Mouse (Mus musculus) left cerebral cortex, adult 18-20 months (tissue): ENCODE results near the gene Ahsa1. TPM values are rescaled to one million over a fixed set of nuclear protein-coding genes. Genes with fewer than 3 reads are reported as not detected.
"Not testable (repeated sequence)": the region's sequence is repeated elsewhere in the genome, so short reads cannot be mapped to it uniquely, and the experiment has no call there.

Source experiments
- DNase-seq, 2 experiments: peaks; one replicate each; pipeline ENCODE4 v3.0.0; 2021 to 2022; ENCODE audit warnings: low spot score in 2 of 2, mixed read lengths in 1 of 2
- total RNA-seq, 2 experiments: library from RNA; stranded (reverse); gene quantifications; 2 replicates each; pipeline ENCODE4 v1.2.3; 2021

The Ahsa1 gene
- total RNA-seq, 2 experiments from 2014 or later, result 176 to 181 TPM

DNA sequence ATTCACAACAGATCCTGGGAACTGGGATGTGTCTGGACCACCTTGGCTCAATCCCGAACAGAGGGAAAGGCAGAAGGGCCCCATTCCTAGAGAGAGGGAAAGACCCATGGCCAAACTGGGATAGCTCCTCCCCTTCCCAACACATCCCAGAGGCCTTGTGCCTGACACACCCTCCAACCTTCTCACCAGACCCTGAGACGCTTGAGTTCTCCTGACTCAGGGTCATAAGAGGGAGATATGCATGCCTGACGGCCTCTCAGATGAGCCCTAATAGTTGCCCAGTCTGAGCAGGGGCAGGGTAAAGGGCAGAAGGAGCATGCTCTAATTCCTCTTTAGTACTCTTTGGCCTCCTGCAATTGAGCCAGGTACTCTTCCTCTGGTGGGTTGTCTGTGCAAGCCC lies 13.1 kb downstream of the Ahsa1 start:
- DNase-seq, result no peak

DNA sequence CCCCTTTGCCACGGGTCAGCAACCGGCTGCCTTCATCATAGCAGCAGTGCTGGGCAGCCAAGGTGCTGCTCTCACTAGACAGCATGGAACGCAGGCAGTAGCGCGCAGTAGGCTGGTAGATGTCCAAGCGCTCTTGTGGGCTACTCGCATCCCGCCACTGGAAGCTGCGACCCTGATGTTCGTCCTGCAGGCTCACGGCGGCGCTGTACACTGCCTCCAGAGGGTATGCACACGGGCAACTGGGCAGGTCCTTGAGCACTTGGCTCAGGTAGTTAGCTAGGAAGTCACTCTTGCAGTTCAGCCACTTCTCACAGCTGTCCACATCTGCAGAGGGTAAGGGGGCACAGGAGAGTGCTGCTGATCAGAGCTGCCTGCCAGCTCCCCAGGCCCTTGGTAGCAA lies 13.6 kb downstream of the Ahsa1 start:
- DNase-seq, result no peak

DNA sequence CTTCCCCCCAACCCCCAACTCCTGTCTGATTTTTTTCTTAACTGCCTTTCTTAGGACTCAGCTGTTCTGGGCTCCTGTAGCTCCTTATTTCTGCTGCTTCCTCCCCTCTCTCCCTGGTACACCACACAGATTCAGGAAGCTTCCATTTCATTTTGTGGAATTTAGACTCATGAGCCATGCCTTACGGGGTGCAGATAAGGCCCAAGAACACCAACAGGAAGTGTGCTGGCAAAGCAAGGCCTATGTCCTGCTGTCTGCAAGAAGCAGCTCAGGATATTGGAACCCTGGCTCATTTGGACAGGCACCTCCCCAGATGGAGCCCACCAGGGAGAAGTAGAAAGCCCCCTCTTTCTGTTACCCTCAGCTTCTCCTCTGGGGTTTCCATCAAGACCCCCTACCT lies 15.5 kb downstream of the Ahsa1 start:
- DNase-seq, result no peak

DNA sequence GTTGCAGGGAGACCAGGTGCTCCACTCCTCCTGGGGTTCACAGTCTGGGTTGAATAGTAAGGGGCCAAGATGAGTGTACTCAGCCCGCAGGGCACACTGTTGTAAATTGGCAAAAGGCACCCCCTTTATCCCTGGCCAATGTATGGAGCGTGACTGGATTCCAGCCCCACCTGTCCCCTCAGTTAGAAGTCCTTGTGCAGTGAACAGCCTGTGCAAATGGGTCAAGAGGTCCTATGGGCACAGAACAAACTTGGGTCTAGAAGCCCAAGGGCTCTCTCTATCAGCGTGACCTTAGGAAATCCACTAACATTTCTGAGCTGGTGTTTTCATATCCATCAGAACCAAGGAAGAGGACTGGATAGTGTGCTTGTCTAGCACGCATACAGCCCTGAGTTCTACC lies 16.5 kb downstream of the Ahsa1 start:
- no peak for DNase-seq

DNA sequence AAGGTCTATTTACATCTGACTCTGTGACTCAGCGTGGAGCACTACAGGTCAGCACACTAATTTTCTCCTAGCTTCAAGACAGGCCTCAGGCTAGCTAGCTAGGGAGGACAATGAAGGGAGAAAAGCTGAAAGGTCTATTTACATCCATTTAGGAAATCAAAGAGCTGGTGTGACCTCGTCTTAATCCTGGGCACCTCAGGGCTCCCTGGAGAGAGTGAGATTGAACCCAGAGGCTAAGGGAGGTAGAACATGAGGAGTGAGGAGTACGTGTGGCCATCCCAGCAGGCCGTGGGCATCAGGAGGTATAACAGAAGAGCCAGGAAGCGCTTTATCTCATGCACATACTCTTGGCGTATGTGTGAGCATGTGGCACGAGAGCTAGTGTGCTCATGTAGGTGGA lies 17.4 kb downstream of the Ahsa1 start:
- no peak for DNase-seq

DNA sequence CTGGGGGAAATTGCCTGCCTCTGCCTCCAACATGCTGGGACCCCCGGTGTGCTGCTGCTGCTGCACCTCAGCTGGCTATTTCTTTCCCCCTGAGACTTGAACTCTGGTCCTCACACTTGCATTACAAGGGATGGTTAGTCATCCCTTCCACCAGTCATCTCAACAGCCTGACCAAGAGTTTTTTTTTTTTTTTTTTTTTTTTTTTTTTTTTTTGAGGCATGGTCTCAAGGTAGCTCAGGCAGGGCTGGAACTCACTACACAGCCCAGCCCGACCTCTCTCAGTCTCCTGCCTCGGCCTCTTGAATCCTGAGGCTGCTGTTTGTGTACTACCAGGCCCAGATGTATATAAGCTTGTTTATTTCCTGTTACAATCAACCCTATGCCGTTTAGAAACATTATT lies 18.0 kb downstream of the Ahsa1 start:
- DNase-seq, result no peak

DNA sequence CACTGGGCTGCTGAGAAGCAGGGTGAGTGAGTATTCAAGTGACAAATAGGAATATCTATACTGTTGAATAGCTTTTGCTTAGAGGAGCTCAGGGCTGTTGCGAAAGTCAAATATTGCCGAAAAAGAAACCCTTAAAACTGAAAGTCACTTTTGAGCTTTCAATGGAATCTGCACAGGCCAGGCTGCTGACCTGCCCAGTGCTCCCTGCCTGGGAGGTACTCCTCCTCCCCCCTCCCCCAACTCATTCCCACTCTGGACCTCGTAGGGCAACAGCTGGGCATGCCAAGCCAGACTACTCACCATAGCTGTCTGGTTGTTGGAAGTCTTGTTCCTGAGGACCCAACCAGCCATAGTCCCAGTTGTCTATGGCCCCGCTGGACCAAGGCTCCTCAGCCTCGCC lies 18.4 kb downstream of the Ahsa1 start:
- no peak for DNase-seq

DNA sequence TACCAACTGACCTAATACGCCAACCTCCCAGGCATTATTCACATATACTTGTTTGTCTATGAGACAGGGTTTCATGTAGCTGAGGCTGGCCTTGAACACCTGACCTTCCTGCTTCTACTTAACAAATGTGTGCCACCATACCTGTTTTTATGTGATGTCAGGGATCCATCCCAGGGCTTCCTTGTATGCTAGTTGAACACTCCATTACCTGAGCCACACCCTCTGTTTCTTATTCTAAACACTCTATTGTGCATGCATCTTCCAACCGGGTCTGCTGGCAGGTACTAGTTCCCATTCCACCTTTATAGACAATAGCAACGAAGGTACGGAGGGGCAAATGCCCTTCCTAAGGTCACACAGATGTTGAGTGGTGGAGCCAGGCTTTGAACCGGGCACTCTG lies 22.8 kb downstream of the Ahsa1 start:
- DNase-seq, result no peak

DNA sequence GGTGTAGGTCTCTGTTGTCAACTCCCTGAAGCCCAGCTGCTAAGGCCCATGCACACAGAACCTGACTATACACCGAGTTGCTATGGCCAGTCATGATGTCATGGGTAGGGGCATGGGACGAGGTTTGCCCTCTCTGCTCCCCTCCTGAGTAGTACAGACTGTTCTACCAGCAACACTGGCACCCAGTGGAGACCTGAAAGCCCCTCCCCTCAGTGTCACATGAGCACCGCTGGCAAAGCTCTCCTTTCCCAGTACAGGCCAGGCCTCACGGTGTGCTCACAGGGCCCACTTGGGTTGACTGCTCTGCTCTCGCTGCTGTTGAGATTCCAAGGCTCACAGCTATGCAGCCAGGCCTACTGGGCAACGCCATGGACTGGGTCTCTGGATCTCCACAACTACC lies 27.7 kb downstream of the Ahsa1 start:
- no peak for DNase-seq

DNA sequence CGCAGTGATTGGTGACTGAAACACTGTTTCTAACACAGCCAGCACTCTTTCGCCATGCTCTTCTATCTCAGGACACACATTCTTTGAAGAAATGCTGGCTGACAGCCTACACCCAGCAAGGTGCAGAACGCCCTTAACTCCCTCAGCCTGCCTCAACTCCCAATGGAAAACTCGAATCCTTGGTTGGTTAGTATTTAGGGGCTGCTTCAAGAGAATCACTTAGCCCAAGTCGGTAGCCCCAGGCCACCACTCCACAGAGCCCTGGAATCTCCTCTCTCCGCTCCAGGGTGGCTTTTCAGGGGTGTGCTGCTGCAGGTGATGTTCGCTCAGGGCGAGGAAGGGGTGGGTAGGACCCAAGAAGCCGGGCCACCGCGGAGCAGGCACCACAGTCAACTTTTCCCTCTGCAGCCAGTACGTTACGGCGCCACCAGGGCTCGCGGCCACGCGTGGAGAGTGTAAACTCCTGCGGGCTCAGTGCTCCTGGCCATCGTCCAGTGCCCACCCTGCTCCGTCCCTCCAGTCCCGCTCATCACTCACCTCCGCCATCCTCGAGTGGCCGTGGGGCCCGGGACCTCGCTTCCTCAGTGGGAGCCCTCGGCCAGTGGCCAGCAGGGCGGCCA lies 32.9 kb downstream of the Ahsa1 start:
- peak in 1 of 2 experiments; percentile 16 for DNase-seq

DNA sequence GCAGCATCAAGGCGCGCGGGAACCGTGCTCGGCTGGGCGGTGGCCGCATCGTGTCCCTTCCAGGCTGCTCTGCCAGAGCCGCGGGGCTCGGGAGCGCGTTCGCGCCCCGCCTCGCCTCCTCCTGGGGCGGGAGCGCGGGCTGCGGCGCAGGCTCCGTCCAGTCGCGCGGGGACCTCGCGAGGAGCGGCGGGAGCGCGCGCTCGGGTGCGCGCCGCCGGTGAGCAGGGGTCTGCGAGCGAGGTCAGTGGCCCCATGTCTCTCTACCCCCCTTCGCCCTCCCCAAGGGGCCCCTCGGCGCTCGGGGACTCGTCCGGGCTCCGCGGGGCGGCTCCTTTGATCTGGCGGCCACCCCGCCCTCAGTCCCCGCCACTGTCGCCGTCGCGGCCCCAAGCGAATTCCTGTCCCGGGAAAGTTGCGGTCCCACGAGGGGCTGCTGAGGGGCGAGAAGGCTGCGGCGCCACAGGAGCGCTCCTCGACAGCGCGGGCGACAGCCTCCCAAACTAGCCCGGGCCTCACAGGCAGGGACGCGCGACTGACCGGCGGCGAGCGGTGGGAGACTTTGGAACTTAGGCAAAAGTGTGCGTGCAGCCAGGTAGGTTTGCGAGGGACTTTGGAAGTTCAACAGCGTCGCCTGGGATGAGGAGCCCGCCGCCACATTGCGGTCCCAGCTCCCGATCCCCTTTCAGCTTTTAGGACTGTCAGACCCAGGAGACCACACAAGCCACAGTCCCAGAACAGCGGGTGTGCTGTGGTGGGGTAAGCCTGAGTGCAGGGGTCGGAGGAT lies 33.6 kb downstream of the Ahsa1 start, which contains the start of gene Ism2:
Ism2 (minus strand) TSS at position 49 of the 784 bp plus-strand sequence.
- DNase-seq, result peak in 1 of 2 experiments; percentile 10

DNA sequence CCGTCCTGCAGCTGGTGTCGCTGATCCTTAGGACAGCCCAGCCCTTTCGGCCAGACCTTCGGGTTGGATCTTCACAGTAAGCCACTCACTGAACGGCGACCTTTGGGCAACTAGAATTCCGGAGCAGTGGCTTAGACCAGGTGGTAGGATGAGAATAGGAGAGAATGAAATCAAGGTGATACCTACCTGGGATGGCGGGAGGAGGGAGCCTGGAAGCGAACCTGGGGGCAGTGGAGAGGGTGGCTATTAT lies 34.1 kb downstream of the Ahsa1 start:
- DNase-seq, result no peak

DNA sequence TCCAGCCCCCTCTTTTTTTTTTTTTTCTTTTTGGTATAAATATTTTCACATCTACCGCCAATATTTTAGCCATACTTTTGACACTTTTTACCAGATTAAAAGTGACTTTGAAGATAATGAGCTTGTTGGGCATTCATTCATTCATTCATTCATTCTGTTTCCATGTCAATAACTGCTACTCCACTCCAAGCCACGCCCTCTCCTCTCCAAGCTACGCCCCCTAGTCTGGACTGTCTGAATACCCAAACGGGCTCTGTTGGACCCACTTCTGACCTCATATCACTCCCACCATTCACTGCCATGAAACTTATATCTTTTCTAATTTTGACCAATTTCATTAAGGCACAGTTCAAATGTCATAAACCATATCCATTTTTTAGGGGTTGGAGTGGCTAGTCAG lies 34.9 kb downstream of the Ahsa1 start:
- DNase-seq, result no peak

DNA sequence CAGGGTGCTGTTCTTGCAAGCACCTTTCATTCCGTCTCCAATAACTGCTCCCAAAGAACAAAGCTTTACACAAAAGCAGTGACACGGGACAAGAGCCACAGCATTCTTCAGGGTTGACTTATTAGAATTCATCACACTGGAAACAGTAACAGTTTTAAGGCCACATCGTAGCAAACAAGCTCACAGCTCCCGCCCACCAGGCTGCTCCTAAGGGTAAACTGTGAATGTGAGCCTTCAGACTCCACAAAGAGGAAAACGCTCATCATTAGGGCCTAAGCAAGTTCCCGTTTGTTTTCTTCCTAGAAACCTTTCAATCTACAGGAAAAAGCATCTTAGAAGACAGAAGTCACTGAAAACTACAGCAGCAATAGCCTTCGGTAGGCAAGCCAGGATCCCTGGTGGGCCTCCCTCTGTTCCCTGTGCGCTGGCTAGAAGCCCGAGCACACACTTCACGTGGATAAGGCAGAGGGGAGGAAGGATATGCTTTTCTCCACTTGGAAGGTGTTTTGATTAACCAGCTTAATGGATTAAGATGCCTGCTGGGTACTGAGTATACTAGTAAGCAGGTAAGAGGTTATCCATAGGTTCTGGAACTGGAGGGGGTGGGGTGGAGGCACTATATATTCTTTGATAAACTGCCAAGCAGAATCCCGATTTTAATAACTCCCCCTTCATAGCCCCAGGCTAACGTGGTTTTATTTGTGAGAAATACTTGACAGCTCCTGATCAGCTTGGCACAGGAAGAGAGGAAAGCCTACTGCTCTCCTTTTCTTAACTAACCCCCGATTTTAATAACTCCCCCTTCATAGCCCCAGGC lies 39.7 kb downstream of the Ahsa1 start:
- DNase-seq, result no peak

DNA sequence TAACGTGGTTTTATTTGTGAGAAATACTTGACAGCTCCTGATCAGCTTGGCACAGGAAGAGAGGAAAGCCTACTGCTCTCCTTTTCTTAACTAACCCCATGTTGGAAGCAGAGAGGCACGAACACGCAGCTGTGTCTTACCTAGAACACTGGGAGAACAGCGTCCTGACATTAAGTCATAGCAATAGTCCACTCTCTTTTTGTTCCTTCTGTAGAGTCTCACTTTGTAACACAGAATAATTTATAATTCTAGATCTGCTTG lies 40.2 kb downstream of the Ahsa1 start:
- DNase-seq, result not testable (repeated sequence)

DNA sequence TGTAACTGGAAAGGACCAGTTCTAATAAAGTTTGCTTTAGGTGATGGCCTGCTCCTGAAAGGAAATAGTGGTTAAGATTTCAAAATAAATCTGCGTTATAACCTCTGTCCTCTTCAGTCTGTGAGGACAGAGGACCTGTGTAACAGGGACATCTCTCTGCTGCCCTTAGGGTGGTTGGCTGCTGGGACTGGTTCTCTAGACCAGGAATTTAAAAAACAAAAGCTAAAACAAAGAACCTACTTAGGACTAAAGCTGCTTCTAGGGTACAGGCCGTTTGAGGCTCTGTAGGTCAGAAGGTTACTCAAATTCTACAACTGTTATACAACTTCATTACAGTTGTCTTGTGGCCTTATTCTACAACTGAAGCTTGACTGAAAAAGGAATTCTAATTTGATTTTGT lies 46.8 kb downstream of the Ahsa1 start:
- no peak for DNase-seq

DNA sequence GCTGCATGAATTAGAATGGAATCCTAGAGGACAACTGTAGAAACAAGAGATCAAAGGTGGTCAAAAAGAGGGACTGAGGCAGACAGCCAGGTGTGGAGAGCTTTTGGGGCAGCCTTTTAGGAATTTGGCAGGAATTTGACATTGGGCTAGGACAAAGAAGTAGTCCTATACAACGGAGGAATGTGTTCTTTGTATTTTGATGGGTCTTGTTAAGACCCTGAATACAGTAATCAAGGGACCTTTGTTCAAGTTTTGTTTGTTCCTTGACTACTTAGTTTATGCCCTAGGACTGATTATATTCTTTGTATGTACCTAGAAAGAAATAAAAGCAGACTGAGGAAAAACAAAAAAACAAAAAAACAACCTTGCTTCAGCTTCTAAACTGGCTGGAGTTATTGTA lies 51.7 kb downstream of the Ahsa1 start:
- DNase-seq, result no peak

DNA sequence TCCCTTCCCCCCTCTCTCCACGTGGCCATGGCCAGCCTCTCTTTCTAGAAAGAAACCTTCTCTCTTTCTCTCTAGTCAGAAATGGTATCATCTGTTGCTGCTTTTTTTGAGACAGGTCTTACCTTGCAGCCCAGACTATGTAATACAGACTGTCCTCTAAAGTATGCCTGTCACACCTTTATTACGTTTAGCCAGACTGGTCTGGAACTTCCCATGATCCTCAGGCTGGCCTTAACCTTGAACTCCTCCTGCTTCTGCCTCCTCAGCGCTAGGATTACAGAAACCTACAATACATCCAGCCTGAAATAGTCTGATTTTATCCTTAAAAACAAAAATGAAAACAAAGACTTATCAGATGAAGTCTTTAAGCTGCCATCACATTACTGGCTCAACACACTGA lies 53.0 kb downstream of the Ahsa1 start:
- no peak for DNase-seq
